In genomic region chr3:96243921-96244572, GRCm38 (mm10) we compare ENCODE assay signal across 1 mouse cellular context.
TF ChIP-seq lines count a peak whose summit lies in the region.

No protein-coding gene starts in this region.

TF ChIP-seq in CH12.LX, 34 proteins besides CTCF, POLR2A, EP300 and RAD21 (continued from another document):
- TF ChIP-seq MAX (IDR thresholded peaks at IDR 0.05; ENCODE audit: low read length) (peak; percentile 54), NELFE (IDR thresholded peaks at IDR 0.05; ENCODE audit: low read depth, low read length) (peak; percentile 53; the same call in 1 of the 2 replicates), ZMIZ1 (IDR thresholded peaks at IDR 0.05; ENCODE audit: low read depth, low read length) (peak; percentile 47; the same call in 1 of the 2 replicates), RCOR1 (conservative IDR thresholded peaks at IDR 0.05; ENCODE audit: low read depth, low read length) (no peak), MYC (IDR thresholded peaks at IDR 0.05; ENCODE audit: low read depth, low read length) (peak; percentile 84), KAT2A (IDR thresholded peaks at IDR 0.05; ENCODE audit: insufficient replicate concordance, low read length) (no peak), ZNF384 (IDR thresholded peaks at IDR 0.05; ENCODE audit: low read depth, low read length) (no peak), HCFC1 (IDR thresholded peaks at IDR 0.05; ENCODE audit: low read depth, low read length) (no peak; the same call in 1 of the 2 replicates), MAFK (IDR thresholded peaks at IDR 0.05; ENCODE audit: insufficient replicate concordance, low read length) (no peak), USF2 (conservative IDR thresholded peaks at IDR 0.05; ENCODE audit: low read depth, low read length) (no peak), E2F4 (IDR thresholded peaks at IDR 0.05; ENCODE audit: insufficient replicate concordance, low read depth, low read length) (no peak), ZC3H11A (IDR thresholded peaks at IDR 0.05; ENCODE audit: low read depth, low read length) (no peak), CHD1 (IDR thresholded peaks at IDR 0.05; ENCODE audit: low read depth, low read length) (peak; percentile 81; the same call in 1 of the 2 replicates), TBP (conservative IDR thresholded peaks at IDR 0.05; ENCODE audit: low read depth, low read length) (peak; percentile 58; the same call in 1 of the 2 replicates), JUN (IDR thresholded peaks at IDR 0.05; ENCODE audit: insufficient read depth, low read depth, low read length) (no peak), MEF2A (IDR thresholded peaks at IDR 0.05; ENCODE audit: borderline replicate concordance, low read depth, low read length) (no peak), MXI1 (IDR thresholded peaks at IDR 0.05; ENCODE audit: low read depth, low read length) (peak; percentile 92), SMC3 (IDR thresholded peaks at IDR 0.05; ENCODE audit: low read depth, low read length) (no peak), MAZ (IDR thresholded peaks at IDR 0.05; ENCODE audit: low read depth, low read length) (no peak), ZKSCAN1 (IDR thresholded peaks at IDR 0.05; ENCODE audit: borderline replicate concordance, low read depth, low read length) (no peak), ETS1 (conservative IDR thresholded peaks at IDR 0.05; ENCODE audit: low read depth, low read length) (no peak), JUND (conservative IDR thresholded peaks at IDR 0.05; ENCODE audit: low read depth, low read length) (0 out of 2 replicates have a peak, but pooled peaks have one; percentile 5), GABPA (IDR thresholded peaks at IDR 0.05; ENCODE audit: insufficient replicate concordance, low read depth, low read length) (no peak)
